Mouse (Mus musculus) kidney, postnatal 36 days (tissue): Measurements from ENCODE around the gene Acsl5.

Experiments
- DNase-seq, 2 experiments: peaks; one replicate each; pipeline ENCODE4 v3.0.0; 2021 to 2022; ENCODE audit warnings: mixed read lengths in 2 of 2

The Acsl5 gene

DNA sequence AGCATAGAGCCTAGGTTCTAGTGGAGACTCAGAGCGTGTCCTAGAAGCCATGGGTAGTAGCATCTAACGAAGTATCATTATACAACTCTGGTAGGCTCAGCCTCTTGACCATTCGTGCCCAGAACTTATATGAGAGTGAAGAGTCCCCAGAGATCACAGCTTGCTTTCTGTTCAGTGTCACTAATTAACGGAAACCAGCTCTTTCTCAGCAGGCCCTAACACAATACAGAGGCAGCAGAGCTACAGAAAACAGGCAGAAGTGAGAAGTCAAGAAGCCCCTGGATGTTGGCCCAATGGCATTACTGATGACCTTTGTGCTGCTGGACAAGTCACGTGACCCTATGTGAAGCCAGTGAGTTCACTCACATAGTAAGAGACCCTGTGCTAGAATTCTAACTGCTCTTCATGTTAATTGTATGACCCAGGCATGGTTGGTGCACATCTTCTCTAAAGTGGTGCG lies 10.5 kb upstream of the Acsl5 start, which contains the start of gene Gucy2g:
Gene Gucy2g (minus strand): TSS at position 51 of the 460 bp plus-strand sequence.
- no peak for DNase-seq

- peak; percentile 76 to 82 for DNase-seq
Observed at GRCm38 (mm10) chr19:55244791-55245231, 6.9 kb upstream of the Acsl5 start.

- DNase-seq = no peak
Observed at GRCm38 (mm10) chr19:55247563-55247962, 4.2 kb upstream of the Acsl5 start.

- DNase-seq = peak in 1 of 2 experiments; percentile 29
Observed at GRCm38 (mm10) chr19:55247991-55248520, 3.7 kb upstream of the Acsl5 start.

DNA sequence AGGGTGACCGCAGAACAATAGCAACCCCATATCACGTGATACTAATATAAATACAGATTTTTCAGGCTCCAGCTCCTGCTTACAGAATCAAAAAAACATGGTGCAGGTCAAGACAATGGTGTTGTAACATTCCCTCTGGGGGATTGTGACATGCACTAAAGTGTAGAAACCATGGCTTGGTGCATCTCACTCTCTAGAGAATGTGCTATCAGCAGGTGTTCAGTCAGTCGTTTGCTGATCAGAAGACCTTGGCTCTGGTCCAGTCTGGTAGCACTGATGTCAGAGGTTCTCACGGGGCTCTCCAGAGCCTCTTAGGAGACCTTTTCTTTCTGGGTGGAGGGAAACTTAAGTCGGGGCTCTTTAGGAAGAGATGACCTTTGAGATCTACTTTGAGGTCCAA lies 1.3 kb upstream of the Acsl5 start:
- no peak for DNase-seq

DNA sequence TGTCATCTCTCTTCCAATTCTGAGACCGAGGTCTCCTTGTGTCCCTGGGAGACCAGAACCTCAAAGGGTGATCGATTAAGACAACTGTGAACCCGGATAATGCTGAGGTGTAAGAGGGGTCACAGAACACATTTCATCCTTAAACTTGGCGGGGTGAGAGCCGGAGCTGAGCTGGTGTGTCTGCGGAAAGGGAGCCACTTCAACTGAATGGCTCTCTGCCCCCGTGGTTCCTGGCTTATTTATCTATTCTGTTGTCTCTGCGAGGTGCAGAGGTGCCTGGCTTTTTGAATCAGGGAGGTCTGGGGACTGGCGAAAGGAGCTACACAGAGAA lies 1.5 kb downstream of the Acsl5 start:
- DNase-seq = no peak

DNA sequence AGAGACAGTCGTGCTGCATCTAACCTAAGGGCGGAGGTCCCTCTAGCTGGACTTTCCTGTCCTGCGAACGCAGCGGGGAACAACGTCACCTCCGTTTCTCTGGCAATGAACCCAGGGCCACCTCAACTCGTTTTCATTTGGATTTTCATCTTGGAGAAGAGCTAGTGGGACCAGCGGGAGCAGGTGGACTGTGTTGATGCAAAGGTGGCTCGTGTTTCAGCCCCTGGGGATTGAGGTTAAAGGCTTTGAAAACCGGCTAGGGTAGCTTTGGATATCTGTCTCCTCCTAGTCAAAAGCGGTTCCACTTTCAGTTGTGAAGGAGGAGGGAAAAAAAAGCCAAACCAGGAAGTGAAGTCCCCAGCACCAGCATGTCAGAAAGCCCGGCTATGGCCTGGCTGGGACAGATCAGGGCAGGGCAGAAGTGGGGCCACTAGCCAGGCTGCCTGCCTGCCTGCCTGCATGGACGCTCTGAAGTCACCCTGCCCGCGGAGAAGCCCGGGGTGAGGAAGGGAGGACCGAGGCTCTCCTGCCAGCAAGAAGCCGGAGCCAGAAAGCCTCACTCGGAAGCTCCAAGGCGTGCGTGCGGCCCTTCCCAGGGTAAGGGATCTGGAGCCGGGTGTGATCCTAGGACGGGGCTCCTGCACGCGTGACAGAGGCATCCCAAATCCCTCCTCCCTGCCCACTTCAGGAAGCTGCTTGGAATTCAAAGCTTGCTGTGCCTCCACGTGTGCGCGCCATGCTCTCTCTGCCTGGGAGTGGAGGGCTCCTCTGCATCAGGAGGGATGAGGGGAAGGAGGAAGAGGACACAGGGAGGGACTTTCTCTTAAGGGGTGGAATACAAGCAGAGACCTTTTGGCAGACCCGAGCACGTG lies 2.1 kb downstream of the Acsl5 start:
- DNase-seq = peak; percentile 63 to 78

GRCm38 (mm10) chr19:55254513-55255016 lies 2.8 kb downstream of the Acsl5 start:
- DNase-seq = peak in 1 of 2 experiments; percentile 40

- DNase-seq = no peak
Observed at GRCm38 (mm10) chr19:55256156-55256555, 4.4 kb downstream of the Acsl5 start.

DNA sequence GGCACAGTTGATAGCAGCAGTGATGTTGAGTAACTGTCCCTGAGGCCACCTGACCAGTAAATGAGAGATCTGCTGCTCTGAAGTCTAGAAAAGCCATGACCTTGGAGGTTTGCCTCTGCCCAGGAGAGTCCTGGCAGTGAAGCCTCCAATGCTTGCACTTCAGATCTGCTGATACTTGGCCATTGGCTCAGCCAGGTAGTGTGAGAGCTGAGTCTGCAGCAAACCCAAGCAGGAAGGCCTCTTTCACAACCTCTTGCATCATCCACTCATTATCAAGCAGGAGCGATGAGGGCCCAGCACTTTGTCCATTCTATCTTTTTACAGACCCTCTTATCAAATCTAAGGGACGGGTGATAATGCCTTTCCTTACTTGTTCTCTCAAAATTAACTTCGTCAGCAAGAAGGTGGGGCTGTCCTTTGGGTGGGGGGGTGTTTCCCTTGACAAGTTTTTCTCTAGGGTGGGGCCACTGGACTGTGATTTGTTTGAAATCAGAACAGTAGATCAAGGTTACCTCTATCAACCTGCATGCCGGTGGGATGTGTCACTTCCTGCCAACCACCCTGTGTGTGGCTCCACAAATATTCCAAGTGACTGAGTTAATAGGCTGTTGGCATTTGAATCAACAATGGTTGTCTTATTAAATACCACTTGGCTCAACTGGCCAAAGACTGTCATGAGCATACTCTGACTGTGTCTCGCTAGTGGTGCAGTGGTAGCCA lies 6.1 kb downstream of the Acsl5 start:
- DNase-seq = no peak

DNA sequence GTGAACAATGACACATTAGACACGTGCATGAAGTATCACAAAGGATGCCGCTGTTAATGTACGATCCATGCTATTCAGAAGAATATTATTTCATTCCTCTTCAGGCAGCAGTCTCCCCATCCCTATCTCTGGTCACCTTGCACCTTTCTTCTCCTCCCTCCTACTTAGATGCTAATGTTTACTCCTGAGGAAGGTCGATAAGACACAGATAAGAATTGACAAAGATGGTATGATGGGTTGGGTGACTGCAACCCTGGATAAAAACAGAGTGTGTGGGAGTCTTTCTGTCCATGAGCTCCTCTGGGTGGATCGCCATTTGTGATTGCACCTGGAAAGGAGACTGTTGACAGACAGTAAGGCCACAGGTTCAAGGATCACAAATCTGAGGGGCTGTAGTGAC lies 6.8 kb downstream of the Acsl5 start:
- no peak for DNase-seq

DNA sequence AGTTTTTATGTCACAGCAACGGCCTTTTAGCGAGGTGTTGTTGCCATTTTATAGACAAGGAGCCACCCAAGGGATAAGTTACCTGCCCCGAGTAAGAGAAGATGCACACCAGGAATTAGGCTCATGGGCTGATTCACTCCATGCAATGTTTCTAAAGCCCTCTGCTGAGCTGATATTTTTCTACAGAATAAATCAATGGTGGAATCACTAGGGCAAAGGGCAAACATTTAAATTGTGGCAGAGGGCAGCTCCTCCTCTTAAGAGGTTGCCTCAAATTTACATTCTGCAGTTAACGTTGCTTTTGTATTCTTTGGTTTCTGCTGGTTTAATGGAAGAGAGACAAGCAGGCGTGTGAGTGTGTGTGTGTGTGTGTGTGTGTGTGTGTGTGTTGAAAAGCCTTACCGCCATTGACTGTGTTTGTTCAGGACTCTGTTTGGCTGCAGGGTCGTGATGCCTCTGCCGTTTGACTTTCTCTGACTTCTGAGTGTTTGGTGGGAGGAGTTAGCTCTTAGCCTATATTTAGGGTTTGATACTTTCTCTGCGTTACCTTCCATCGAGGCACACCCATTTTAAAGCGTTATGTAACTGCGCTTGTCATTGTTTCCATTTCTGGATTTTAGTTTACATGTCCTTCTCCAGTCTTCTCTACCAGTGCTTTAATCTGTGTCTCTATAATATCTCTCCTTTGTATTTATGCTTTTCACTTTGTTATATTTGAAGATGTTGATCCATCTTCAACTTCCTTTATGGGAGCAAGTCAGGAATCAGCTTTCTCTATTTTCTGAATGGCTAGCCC lies 8.8 kb downstream of the Acsl5 start:
- DNase-seq = no peak

- no peak for DNase-seq
Observed at GRCm38 (mm10) chr19:55265269-55265668, 13.5 kb downstream of the Acsl5 start.

GRCm38 (mm10) chr19:55266786-55267185 lies 15.0 kb downstream of the Acsl5 start:
- peak; percentile 67 to 75 for DNase-seq

GRCm38 (mm10) chr19:55268150-55268549 lies 16.4 kb downstream of the Acsl5 start:
- DNase-seq = peak; percentile 17 to 57

DNA sequence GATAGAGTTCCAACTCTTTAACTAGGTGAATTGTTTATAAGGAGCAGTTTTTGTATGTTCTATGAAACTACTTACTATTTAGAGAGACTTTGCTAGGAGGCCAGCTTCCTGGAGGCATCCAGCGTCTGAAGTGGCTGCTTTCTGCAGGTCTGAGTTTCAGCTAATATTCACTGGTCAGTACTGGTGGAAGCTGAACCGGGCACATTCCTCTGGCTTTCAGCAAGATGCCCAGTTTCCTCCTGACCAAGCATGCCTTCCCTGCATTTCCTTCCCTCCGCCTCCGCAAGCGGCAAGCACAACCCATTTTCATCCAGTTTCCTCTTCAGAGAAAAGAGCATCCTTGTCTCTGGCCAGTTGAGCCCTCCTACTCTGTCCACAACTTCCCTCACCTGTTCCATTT lies 17.3 kb downstream of the Acsl5 start:
- peak; percentile 28 to 37 for DNase-seq

DNA sequence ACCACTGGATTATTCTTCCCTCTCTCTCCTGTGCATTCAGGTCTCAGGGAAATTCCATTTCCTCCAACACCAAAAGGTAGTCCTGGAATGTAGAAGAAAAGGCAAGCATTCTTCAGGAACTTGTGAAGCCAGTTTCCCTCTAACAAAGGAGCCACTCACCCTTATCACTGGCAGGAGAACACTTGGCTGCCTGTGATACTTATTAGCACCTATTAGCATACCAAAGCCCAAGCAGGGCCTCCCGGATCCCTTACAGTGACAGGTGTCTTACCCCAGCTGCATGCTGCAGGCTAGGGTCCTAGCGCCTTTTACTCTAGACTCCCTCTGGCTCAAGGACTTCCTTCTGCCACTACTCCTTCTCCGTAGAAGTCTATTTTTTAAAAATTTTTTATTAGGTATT lies 19.7 kb downstream of the Acsl5 start:
- no peak for DNase-seq

DNA sequence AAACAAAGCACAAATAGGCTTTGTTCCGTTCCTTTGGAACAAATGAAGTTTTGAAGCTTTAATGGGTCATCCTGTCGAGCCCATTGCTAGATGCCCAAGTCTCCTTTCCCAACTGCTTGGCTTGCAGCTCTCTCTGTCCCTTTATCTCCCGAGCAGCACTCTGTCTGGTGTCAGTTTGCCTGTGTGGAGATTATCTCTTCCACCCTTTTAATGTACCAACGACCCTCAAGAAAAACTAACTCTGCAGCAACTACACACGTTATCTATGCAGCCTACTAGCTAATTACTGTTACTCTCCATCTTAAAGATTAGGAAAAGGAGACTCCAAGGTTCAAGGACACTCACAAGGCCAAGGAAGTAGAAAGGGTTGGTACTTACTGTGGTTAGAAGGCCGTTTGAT lies 21.6 kb downstream of the Acsl5 start:
- no peak for DNase-seq

- no peak for DNase-seq
Observed at GRCm38 (mm10) chr19:55276100-55276499, 24.4 kb downstream of the Acsl5 start.

- DNase-seq = no peak
Observed at GRCm38 (mm10) chr19:55276770-55277169, 25.0 kb downstream of the Acsl5 start.

GRCm38 (mm10) chr19:55284093-55284492 lies 32.4 kb downstream of the Acsl5 start:
- DNase-seq = no peak

DNA sequence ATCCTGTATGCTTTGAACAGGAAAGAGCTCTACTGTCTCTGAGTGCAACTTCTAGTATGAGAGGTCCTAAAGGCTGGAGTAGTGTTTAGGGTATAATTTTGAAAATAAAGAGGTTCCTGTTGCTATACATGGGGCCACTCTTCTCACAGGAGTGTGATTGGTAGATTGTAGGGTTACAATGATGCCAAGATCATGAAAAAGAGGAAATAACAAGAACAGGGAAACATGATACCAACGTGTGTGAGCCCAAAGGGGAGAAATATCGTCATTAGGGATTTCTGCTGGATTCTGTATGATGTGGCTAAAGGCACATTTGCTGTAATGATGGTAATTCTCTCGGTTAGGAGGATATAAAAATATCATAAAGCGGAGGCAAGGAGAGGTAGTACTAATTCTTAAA lies 34.3 kb downstream of the Acsl5 start:
- DNase-seq = no peak

GRCm38 (mm10) chr19:55288974-55289373 lies 37.2 kb downstream of the Acsl5 start:
- no peak for DNase-seq
